Mouse (Mus musculus) cerebellum, adult 2 months (tissue): ENCODE data around the gene Tgfbr3.

Source experiments
- CTCF ChIP-seq: fragments of 200-500 bp; IDR thresholded peaks from 2 replicates; pipeline ENCODE4 v1.5.1; 2011; ENCODE audit warnings: low read depth, mild to moderate bottlenecking, control low read depth, low read length, moderate library complexity, borderline replicate concordance; ENCODE audit not compliant: insufficient read depth
- POLR2A ChIP-seq: fragments of 200-500 bp; IDR thresholded peaks from 2 replicates; pipeline ENCODE4 v1.6.1; 2011; ENCODE audit warnings: low read length, control low read depth, borderline replicate concordance; ENCODE audit not compliant: insufficient read depth

DNA sequence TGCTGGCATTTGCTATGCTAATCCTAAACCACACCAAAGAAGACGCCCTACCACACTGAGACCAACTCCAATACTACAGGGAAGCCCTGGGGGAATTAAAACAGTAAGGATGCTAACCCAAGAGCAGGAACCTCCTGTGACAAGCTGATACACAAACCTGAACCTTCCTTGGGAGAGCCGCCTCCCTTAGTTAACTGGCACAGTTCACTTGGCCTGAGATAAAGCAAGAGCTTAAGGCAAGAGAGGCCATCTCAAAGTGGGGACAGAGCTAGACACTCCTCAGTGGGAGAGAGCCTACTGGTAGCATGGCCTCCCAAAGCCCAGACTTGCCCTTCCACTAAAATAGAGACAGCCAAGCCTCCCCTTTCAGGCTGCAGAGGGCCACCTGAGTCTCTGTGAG, 79.4 kb downstream of the Tgfbr3 start:
- no peak for TF ChIP-seq CTCF
- no peak for TF ChIP-seq POLR2A
